Mouse (Mus musculus) CH12.LX (cell line): ENCODE results near the gene Cdh15. TPM values are rescaled to one million over a fixed set of nuclear protein-coding genes. Genes with fewer than 3 reads are reported as not detected.

Experiments used
- DNase-seq: peaks from one replicate; pipeline ENCODE4 v3.0.0-alpha.2; 2013; ENCODE audit errors: extremely low read depth
- H3K27ac ChIP-seq: 2 replicates; pipeline ENCODE4 v1.5.1; 2012; ENCODE audit warnings: low read depth, mild to moderate bottlenecking, control low read depth, moderate library complexity; ENCODE audit not compliant: insufficient read depth
- H3K27me3 ChIP-seq: replicated peaks from 2 replicates; pipeline ENCODE3; 2012; ENCODE audit warnings: inconsistent platforms
- H3K36me3 ChIP-seq, 2 experiments: replicated peaks in 1 of 2; 2 replicates each; pipeline versions ENCODE3 to v1.6.1; 2012; ENCODE audit warnings: inconsistent platforms in 1 of 2, low read length in 1 of 2, mild to moderate bottlenecking in 1 of 2, mixed read lengths in 1 of 2, moderate library complexity in 1 of 2; ENCODE audit not compliant: control insufficient read depth in 1 of 2, insufficient read depth in 1 of 2
- H3K4me1 ChIP-seq, 2 experiments: 2 replicates each; pipeline ENCODE4 v1.6.1; 2012; ENCODE audit warnings: inconsistent platforms in 1 of 2, moderate library complexity in 1 of 2; ENCODE audit not compliant: insufficient read depth in 2 of 2, control insufficient read depth in 1 of 2
- H3K4me2 ChIP-seq: 2 replicates; pipeline ENCODE4 v1.6.1; 2012; ENCODE audit warnings: low read depth, mild to moderate bottlenecking, control low read depth; ENCODE audit not compliant: poor library complexity, insufficient read depth, severe bottlenecking
- H3K4me3 ChIP-seq, 3 experiments: fragments of 150-350 bp in 1 of 3; sonication (generic) in 1 of 3; replicated peaks in 1 of 3; 2 replicates each; pipeline versions ENCODE3 to v1.5.1; 2011 to 2012; ENCODE audit warnings: low read depth in 2 of 3, low read length in 2 of 3, mild to moderate bottlenecking in 2 of 3, moderate library complexity in 2 of 3, control low read depth in 1 of 3, improper control_type of control experiment in 1 of 3, inconsistent platforms in 1 of 3, mixed read lengths in 1 of 3; ENCODE audit not compliant: poor library complexity in 1 of 3
- H3K79me2 ChIP-seq: replicated peaks from 2 replicates; pipeline ENCODE4 v1.6.1; 2012; ENCODE audit warnings: mild to moderate bottlenecking, moderate library complexity; ENCODE audit not compliant: control insufficient read depth, poor library complexity, insufficient read depth, severe bottlenecking; ENCODE audit errors: extremely low read depth
- H3K9ac ChIP-seq: 2 replicates; pipeline ENCODE4 v1.6.1; 2012; ENCODE audit warnings: low read depth, mild to moderate bottlenecking, control low read depth, moderate library complexity; ENCODE audit not compliant: insufficient read depth
- H3K9me3 ChIP-seq: replicated peaks from 2 replicates; pipeline ENCODE3; 2012; ENCODE audit warnings: low read length, inconsistent platforms, mixed read lengths
- BHLHE40 ChIP-seq: IDR thresholded peaks from 2 replicates; pipeline ENCODE4 v1.6.1; 2011; ENCODE audit warnings: mild to moderate bottlenecking, low read depth, low read length, improper control_type of control experiment
- CHD1 ChIP-seq: IDR thresholded peaks from 2 replicates; pipeline ENCODE4 v1.6.1; 2012; ENCODE audit warnings: low read depth, low read length, improper control_type of control experiment, inconsistent platforms
- CHD2 ChIP-seq: IDR thresholded peaks from 2 replicates; pipeline ENCODE4 v1.6.1; 2011; ENCODE audit warnings: low read length, improper control_type of control experiment
- ELF1 ChIP-seq: IDR thresholded peaks from 2 replicates; pipeline ENCODE4 v1.6.1; 2014; ENCODE audit warnings: low read depth, mild to moderate bottlenecking, inconsistent platforms, low read length, improper control_type of control experiment
- EP300 ChIP-seq: IDR thresholded peaks from 2 replicates; pipeline ENCODE4 v1.6.1; 2011; ENCODE audit warnings: low read length, improper control_type of control experiment
- GABPA ChIP-seq: IDR thresholded peaks from 2 replicates; pipeline ENCODE4 v1.6.1; 2012; ENCODE audit warnings: low read depth, low read length, improper control_type of control experiment, inconsistent platforms; ENCODE audit not compliant: insufficient replicate concordance
- HCFC1 ChIP-seq: IDR thresholded peaks from 2 replicates; pipeline ENCODE4 v1.6.1; 2012; ENCODE audit warnings: low read depth, mild to moderate bottlenecking, inconsistent platforms, low read length, improper control_type of control experiment
- JUN ChIP-seq: IDR thresholded peaks from 2 replicates; pipeline ENCODE4 v1.6.1; 2011; ENCODE audit warnings: low read depth, mild to moderate bottlenecking, low read length, improper control_type of control experiment, moderate library complexity; ENCODE audit not compliant: insufficient read depth
- JUND ChIP-seq: conservative IDR thresholded peaks from 2 replicates; pipeline ENCODE4 v1.6.1; 2011; ENCODE audit warnings: low read depth, low read length, improper control_type of control experiment
- KAT2A ChIP-seq: IDR thresholded peaks from 2 replicates; pipeline ENCODE4 v1.6.1; 2012; ENCODE audit warnings: low read length, improper control_type of control experiment, inconsistent platforms; ENCODE audit not compliant: insufficient replicate concordance
- MAFK ChIP-seq: IDR thresholded peaks from 2 replicates; pipeline ENCODE4 v1.6.1; 2011; ENCODE audit warnings: low read length, improper control_type of control experiment; ENCODE audit not compliant: insufficient replicate concordance
- MYC ChIP-seq: IDR thresholded peaks from 2 replicates; pipeline ENCODE4 v1.6.1; 2011; ENCODE audit warnings: low read depth, mild to moderate bottlenecking, improper control_type of control experiment, low read length
- RCOR1 ChIP-seq: conservative IDR thresholded peaks from 2 replicates; pipeline ENCODE4 v1.6.1; 2012; ENCODE audit warnings: low read depth, mild to moderate bottlenecking, inconsistent platforms, low read length, improper control_type of control experiment
- SMC3 ChIP-seq: IDR thresholded peaks from 2 replicates; pipeline ENCODE4 v1.6.1; 2011; ENCODE audit warnings: low read depth, low read length, improper control_type of control experiment
- TBP ChIP-seq: conservative IDR thresholded peaks from 2 replicates; pipeline ENCODE4 v1.6.1; 2011; ENCODE audit warnings: low read depth, low read length, improper control_type of control experiment
- TCF12 ChIP-seq: IDR thresholded peaks from 2 replicates; pipeline ENCODE4 v1.6.1; 2014; ENCODE audit warnings: low read depth, mild to moderate bottlenecking, inconsistent platforms, low read length, improper control_type of control experiment
- USF1 ChIP-seq: IDR thresholded peaks from 2 replicates; pipeline ENCODE4 v1.6.1; 2014; ENCODE audit warnings: low read depth, mild to moderate bottlenecking, inconsistent platforms, low read length, improper control_type of control experiment
- ZC3H11A ChIP-seq: IDR thresholded peaks from 2 replicates; pipeline ENCODE4 v1.6.1; 2012; ENCODE audit warnings: low read depth, mild to moderate bottlenecking, inconsistent platforms, low read length, improper control_type of control experiment
- ZNF384 ChIP-seq: IDR thresholded peaks from 2 replicates; pipeline ENCODE4 v1.6.1; 2012; ENCODE audit warnings: low read depth, low read length, improper control_type of control experiment, inconsistent platforms
- dilution Hi-C: fragments of 300-500 bp; cut with MboI; formaldehyde crosslinking; loops from 2 replicates; pipeline ENCODE4 v1.14.3; 2020; ENCODE audit warnings: low sequenced_read_pairs; ENCODE audit not compliant: extremely low pct_unique_long_range_greater_than_20kb, extremely low pct_ligation_motif_present
- in situ Hi-C: fragments of 300-500 bp; cut with MboI; formaldehyde crosslinking; loops from 3 replicates; pipeline ENCODE4 v1.14.3; 2019; ENCODE audit warnings: low sequenced_read_pairs, low pct_ligation_motif_present, low pct_unique_long_range_greater_than_20kb, mixed read lengths
- polyA plus RNA-seq: library from polyadenylated mRNA; unstranded; fragments of >175 nt; gene quantifications from 2 replicates; pipeline ENCODE4 v1.2.1, GENCODE M21; 2012; ENCODE audit warnings: low read depth; ENCODE audit not compliant: insufficient read length
- total RNA-seq, 2 experiments: library from RNA; depleted of rRNA; stranded (reverse); fragments of 300-350 nt in 1 of 2; fragments of >200 nt in 1 of 2; gene quantifications; 2 replicates each; pipeline ENCODE4 v1.2.3; 2012 to 2014

Gene Cdh15
- total and polyA plus RNA-seq, 3 experiments = not detected

GRCm38 (mm10) chr8:122834971-122835370, 12.8 kb upstream of the Cdh15 start (continued):
- TF ChIP-seq RCOR1 (no peak), JUND (no peak), ZNF384 (no peak), GABPA (no peak), HCFC1 (no peak), EP300 (no peak), JUN (no peak), TBP (peak; percentile 64), ZC3H11A (peak; percentile 9; the same call in 1 of the 2 replicates), KAT2A (no peak), CHD2 (no peak), MYC (0 out of 2 replicates have a peak, but pooled peaks have one; percentile 59), USF1 (no peak), TCF12 (no peak), CHD1 (no peak), MAFK (no peak), BHLHE40 (peak; percentile 24; the same call in 1 of the 2 replicates)
- TF ChIP-seq, all 38 proteins: peak for 7

- Histone ChIP-seq H3K4me2 (no peak overlapping the region), H3K4me1 (peaks cover 0 to 15% of the 10 kb centered on the region in 2 experiments; a peak in 2 of 4 replicates)
- in situ Hi-C loops = loop anchor here (10.0 kb wide), 1 partner anchor 359 kb away; no protein-coding TSS in a partner anchor
- TF ChIP-seq MYC = no peak
- TF ChIP-seq, all 38 proteins: peak for 0
- no peak for DNase-seq
- Histone ChIP-seq H3K27me3 (peaks cover 14% of the 10 kb centered on the region), H3K36me3 (no peaks in the 10 kb centered on the region), H3K27ac (no peak overlapping the region), H3K9me3 (no peaks in the 10 kb centered on the region), H3K4me3 (no peak overlapping the region), H3K9ac (no peak overlapping the region), H3K79me2 (no peaks in the 10 kb centered on the region)
- dilution Hi-C loops = no loop called here
These were observed 11.6 kb upstream of the Cdh15 start for GRCm38 (mm10) chr8:122836199-122836598.

- TF ChIP-seq SMC3 (no peak), ELF1 (no peak), GABPA (no peak)
- TF ChIP-seq, all 38 proteins: peak for 0
These were observed 11.1 kb upstream of the Cdh15 start for GRCm38 (mm10) chr8:122836696-122837095.

More at GRCm38 (mm10) chr8:122836696-122837095, 11.1 kb upstream of the Cdh15 start:
- Histone ChIP-seq H3K4me1 (peaks cover 0 to 15% of the 10 kb centered on the region in 2 experiments; a peak in 2 of 4 replicates), H3K9ac (no peak overlapping the region), H3K27me3 (peaks cover 14% of the 10 kb centered on the region), H3K9me3 (no peaks in the 10 kb centered on the region), H3K36me3 (no peaks in the 10 kb centered on the region), H3K79me2 (no peaks in the 10 kb centered on the region), H3K27ac (no peak overlapping the region), H3K4me2 (no peak overlapping the region), H3K4me3 (no peak overlapping the region)
- no peak for DNase-seq
- in situ Hi-C loops = loop anchor here (10.0 kb wide), 1 partner anchor 358 kb away; no protein-coding TSS in a partner anchor
- dilution Hi-C loops = no loop called here
